ENCODE assay signal across 8 mouse cellular contexts in the genomic region with DNA sequence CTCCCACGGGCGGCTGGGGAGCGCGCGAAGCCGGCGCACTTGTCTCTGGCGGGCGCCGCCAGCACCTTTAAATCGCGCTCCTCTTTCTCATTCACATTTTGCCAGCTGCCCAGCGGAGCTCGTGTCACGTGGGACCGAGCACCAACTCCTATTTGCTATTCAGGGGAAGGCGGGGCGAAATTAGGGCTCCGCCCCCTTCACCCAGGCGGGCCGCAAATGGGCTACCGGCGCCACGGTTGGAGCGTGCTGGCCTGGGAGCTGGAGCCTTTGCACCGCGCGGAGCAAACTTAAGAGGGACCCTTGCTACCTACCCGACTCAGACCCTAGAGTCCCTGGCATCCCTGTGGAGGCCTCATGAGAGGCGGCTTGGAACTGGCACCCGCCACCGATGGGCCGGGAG. TPM values are rescaled to one million over a fixed set of nuclear protein-coding genes. Genes with fewer than 3 reads are reported as not detected.
DNase-seq lines count a peak whose midpoint lies in the region; ATAC-seq and TF ChIP-seq lines count a peak whose summit lies in the region.

A gene (minus strand): TSS at position 60 of the 400 bp plus-strand sequence.

- H3K27me3 ChIP-seq in thymus, adult 2 months (ENCODE audit: control insufficient read depth, insufficient read depth, low read length), result peaks cover 5% of the 10 kb centered on the region; the same call in 1 of the 2 replicates
- H3K27me3 ChIP-seq in forebrain, embryonic 11.5 days (ENCODE audit: control insufficient read depth, insufficient read depth, low read length), result peaks cover 95% of the 10 kb centered on the region
- peaks cover 98% of the 10 kb centered on the region for H3K27me3 ChIP-seq in intestine, postnatal 0 days (replicated peaks; ENCODE audit: control insufficient read depth, insufficient read depth, low read length)
- peaks cover 100% of the 10 kb centered on the region for H3K27me3 ChIP-seq in lung, embryonic 14.5 days (ENCODE audit: insufficient read depth, low read length)

- H3K4me2 ChIP-seq in forebrain, embryonic 11.5 days (ENCODE audit: low read depth, low read length, severe bottlenecking), result peak within 1 kb of the TSS; percentile 74
- H3K4me2 ChIP-seq in intestine, postnatal 0 days (replicated peaks; ENCODE audit: low read depth), result peak within 1 kb of the TSS; percentile 68
- peak within 1 kb of the TSS; percentile 78 for H3K4me2 ChIP-seq in lung, embryonic 14.5 days

- peak within 1 kb of the TSS; percentile 27; the same call in 1 of the 2 replicates for H3K9ac ChIP-seq in forebrain, embryonic 11.5 days (ENCODE audit: low read length)
- no peak within 1 kb of the TSS for H3K9ac ChIP-seq in intestine, postnatal 0 days (ENCODE audit: low read depth, low read length)
- H3K9ac ChIP-seq in lung, embryonic 14.5 days, result no peak within 1 kb of the TSS

- H3K9me3 ChIP-seq in forebrain, embryonic 11.5 days (ENCODE audit: control insufficient read depth, low read length), result no peaks in the 10 kb centered on the region
- H3K9me3 ChIP-seq in intestine, postnatal 0 days (ENCODE audit: control insufficient read depth), result no peaks in the 10 kb centered on the region
- H3K9me3 ChIP-seq in lung, embryonic 14.5 days (ENCODE audit: low read depth, low read length), result no peaks in the 10 kb centered on the region

- 8% methylated on average over 33 of the region's 33 CpGs for WGBS in thymus, adult 2 months
- WGBS in forebrain, embryonic 11.5 days, result under 1% methylated on average over 33 of the region's 33 CpGs
- WGBS in intestine, postnatal 0 days, result 2% methylated on average over 33 of the region's 33 CpGs
- WGBS in lung, embryonic 14.5 days, result under 1% methylated on average over 33 of the region's 33 CpGs

- ATAC-seq in forebrain, embryonic 11.5 days (replicated peaks; ENCODE audit: low FRiP score), result peak; percentile 76
- ATAC-seq in intestine, postnatal 0 days, result peak; percentile 55
- peak; percentile 77; the same call in 1 of the 2 replicates for ATAC-seq in lung, embryonic 14.5 days (ENCODE audit: insufficient read depth)
- no peak for ATAC-seq in cerebellum, adult (ENCODE audit: insufficient number of reproducible peaks, low FRiP score, low TSS enrichment)

- no peak for TF ChIP-seq CTCF in thymus, adult 2 months (IDR thresholded peaks at IDR 0.05; ENCODE audit: borderline replicate concordance, control insufficient read depth, extremely low read depth, insufficient read depth, low read length, poor library complexity)
- no peak for TF ChIP-seq CTCF in intestine, postnatal 0 days (IDR thresholded peaks at IDR 0.05; ENCODE audit: low read depth)
- TF ChIP-seq CTCF in lung, embryonic 14.5 days (IDR thresholded peaks at IDR 0.05; ENCODE audit: low read depth), result no peak

- no peak for TF ChIP-seq POLR2A in thymus, adult 2 months (IDR thresholded peaks at IDR 0.05; ENCODE audit: control insufficient read depth, extremely low read depth, insufficient read depth, low read length, poor library complexity)

- H3K4me1 ChIP-seq in thymus, adult 2 months (replicated peaks; ENCODE audit: control insufficient read depth, insufficient read depth, low read length), result peaks cover 6% of the 10 kb centered on the region; the same call in 1 of the 2 replicates
- H3K4me1 ChIP-seq in forebrain, embryonic 11.5 days (replicated peaks; ENCODE audit: control insufficient read depth, insufficient read depth, low read length), result peaks cover 40% of the 10 kb centered on the region
- H3K4me1 ChIP-seq in intestine, postnatal 0 days (replicated peaks; ENCODE audit: control insufficient read depth, insufficient read depth, low read length), result no peaks in the 10 kb centered on the region
- peaks cover 5% of the 10 kb centered on the region; the same call in 1 of the 2 replicates for H3K4me1 ChIP-seq in lung, embryonic 14.5 days (ENCODE audit: insufficient read depth)

- H3K27ac ChIP-seq in thymus, adult 2 months (ENCODE audit: control insufficient read depth, insufficient read depth, low read length), result no peak within 1 kb of the TSS
- no peak within 1 kb of the TSS for H3K27ac ChIP-seq in forebrain, embryonic 11.5 days (ENCODE audit: low read depth, low read length)
- no peak within 1 kb of the TSS for H3K27ac ChIP-seq in intestine, postnatal 0 days (ENCODE audit: low read depth, low read length)
- no peak within 1 kb of the TSS for H3K27ac ChIP-seq in lung, embryonic 14.5 days (ENCODE audit: low read depth)

- no peak for DNase-seq in thymus, adult 2 months
- DNase-seq in thymus, postnatal 14 days, result no peak
- peak; percentile 91 for DNase-seq in forebrain, embryonic 11.5 days (ENCODE audit: low spot score)
- DNase-seq in lung, embryonic 14.5 days, result peak; percentile 89
- DNase-seq in retina, embryonic 14.5 days (ENCODE audit: low spot score), result peak; percentile 82
- DNase-seq in urinary bladder, adult 2 months (ENCODE audit: low spot score), result no peak

- H3K4me3 ChIP-seq in thymus, adult 2 months (ENCODE audit: control insufficient read depth, insufficient read depth, low read length), result peak within 1 kb of the TSS; percentile 7; the same call in 1 of the 2 replicates
- H3K4me3 ChIP-seq in forebrain, embryonic 11.5 days (ENCODE audit: low read depth, low read length), result peak within 1 kb of the TSS; percentile 37
- peak within 1 kb of the TSS; percentile 44 for H3K4me3 ChIP-seq in intestine, postnatal 0 days (ENCODE audit: low read depth, low read length)
- H3K4me3 ChIP-seq in lung, embryonic 14.5 days (ENCODE audit: low read depth, low read length), result peak within 1 kb of the TSS; percentile 43

- no peaks in the 10 kb centered on the region for H3K36me3 ChIP-seq in thymus, adult 2 months (ENCODE audit: control insufficient read depth, insufficient read depth, low read length)
- no peaks in the 10 kb centered on the region for H3K36me3 ChIP-seq in forebrain, embryonic 11.5 days (ENCODE audit: control insufficient read depth, insufficient read depth, low read length)
- H3K36me3 ChIP-seq in intestine, postnatal 0 days (ENCODE audit: control insufficient read depth, insufficient read depth), result no peaks in the 10 kb centered on the region
- H3K36me3 ChIP-seq in lung, embryonic 14.5 days (ENCODE audit: insufficient read depth), result no peaks in the 10 kb centered on the region

RNA-seq across cellular contexts. Expression of the gene that starts here (rescaled TPM):
- polyA plus RNA-seq in thymus, adult 2 months (2012; rRNA removed), result 0.13 and 0.18 TPM in 2 replicates
- polyA plus RNA-seq in forebrain, embryonic 11.5 days (2014; fragmentation: Nextera tagmentation; extraction: Ambion mirVana), result 5.0 and 6.7 TPM in 2 replicates
- polyA plus RNA-seq in intestine, postnatal 0 days (2015; fragmentation: Nextera tagmentation; extraction: Ambion mirVana), result 0.08 and 0.16 TPM in 2 replicates
- 0.11 and 0.17 TPM in 2 replicates for polyA plus RNA-seq in lung, embryonic 14.5 days (2014; fragmentation: Nextera tagmentation; extraction: Ambion mirVana)
- polyA plus RNA-seq in urinary bladder, adult 2 months (2012; rRNA removed), result not detected in 2 replicates

Comparison
In these comparisons a context has a peak if more than half of its experiments do, and no peak if none do; other contexts are left out.
1. Peak in ATAC-seq, H3K4me3 ChIP-seq and H3K4me2 ChIP-seq in intestine, postnatal 0 days; RNA of the gene not detected or under 1 TPM.
2. Peak in DNase-seq, ATAC-seq, H3K4me3 ChIP-seq and H3K4me2 ChIP-seq in lung, embryonic 14.5 days; RNA of the gene not detected or under 1 TPM.
3. DNase-seq: peak in forebrain, embryonic 11.5 days (single experiment) and retina, embryonic 14.5 days (single experiment); none in thymus, adult 2 months (single experiment), thymus, postnatal 14 days (single experiment) and urinary bladder, adult 2 months (single experiment).
4. Peak in every context shown above with its lines, with median percentiles within 50 percentile points of each other: H3K4me3 ChIP-seq and H3K4me2 ChIP-seq.